Mouse (Mus musculus): Measurements from ENCODE around the gene Cx3cr1. TPM values are rescaled to one million over a fixed set of nuclear protein-coding genes. Genes with fewer than 3 reads are reported as not detected.

Gene Cx3cr1
- polyA plus RNA-seq, 1 experiment from 2014 or later: 7.3 TPM

DNA sequence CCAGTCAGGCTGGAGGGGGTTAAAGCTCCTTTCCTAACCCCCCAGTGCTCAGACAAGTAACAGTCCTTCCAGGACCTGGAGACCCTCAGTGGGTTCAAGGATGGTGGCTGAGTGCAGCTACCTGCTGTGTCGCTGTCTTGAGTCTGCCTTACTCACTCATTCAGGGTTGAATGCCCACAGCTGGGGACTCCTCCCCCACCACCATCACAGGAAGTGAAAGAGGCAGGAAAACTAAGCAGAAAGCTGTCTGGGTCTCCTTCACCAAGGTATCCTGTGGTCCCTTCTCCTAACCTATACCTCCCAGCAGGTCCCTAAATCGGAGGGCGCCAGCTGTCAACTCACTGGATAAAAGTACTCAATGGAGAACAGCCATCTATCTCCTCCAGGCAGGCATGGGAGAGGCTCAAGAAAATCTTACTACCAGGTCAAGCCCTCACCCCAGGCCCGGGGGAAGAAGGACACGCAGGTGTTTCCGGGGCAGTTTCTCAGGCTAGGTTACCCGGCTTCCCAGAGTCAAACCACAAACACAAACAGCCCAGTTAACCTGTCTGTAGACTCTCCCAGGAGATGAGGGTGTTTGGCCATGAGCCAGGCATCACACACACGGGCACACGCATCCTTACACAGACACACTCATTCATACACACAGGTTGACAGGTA, 91.4 kb downstream of the Cx3cr1 start:
- H3K4me2 ChIP-seq: peak overlapping the region; percentile 36; the same call in 1 of the 2 replicates
- no peak overlapping the region for H3K4me3 ChIP-seq (replicated peaks)
- no peaks in the 10 kb centered on the region for H3K9me3 ChIP-seq (replicated peaks)
- no peak overlapping the region for H3K9ac ChIP-seq
- H3K36me3 ChIP-seq: peaks cover 18% of the 10 kb centered on the region
- H3K27ac ChIP-seq: peak overlapping the region; percentile 71
- no peak for ATAC-seq (replicated peaks; ENCODE audit: low FRiP score)
- peaks cover 71% of the 10 kb centered on the region for H3K4me1 ChIP-seq
- WGBS: 35% methylated on average over 9 of the region's 9 CpGs
- no peaks in the 10 kb centered on the region for H3K27me3 ChIP-seq

DNA sequence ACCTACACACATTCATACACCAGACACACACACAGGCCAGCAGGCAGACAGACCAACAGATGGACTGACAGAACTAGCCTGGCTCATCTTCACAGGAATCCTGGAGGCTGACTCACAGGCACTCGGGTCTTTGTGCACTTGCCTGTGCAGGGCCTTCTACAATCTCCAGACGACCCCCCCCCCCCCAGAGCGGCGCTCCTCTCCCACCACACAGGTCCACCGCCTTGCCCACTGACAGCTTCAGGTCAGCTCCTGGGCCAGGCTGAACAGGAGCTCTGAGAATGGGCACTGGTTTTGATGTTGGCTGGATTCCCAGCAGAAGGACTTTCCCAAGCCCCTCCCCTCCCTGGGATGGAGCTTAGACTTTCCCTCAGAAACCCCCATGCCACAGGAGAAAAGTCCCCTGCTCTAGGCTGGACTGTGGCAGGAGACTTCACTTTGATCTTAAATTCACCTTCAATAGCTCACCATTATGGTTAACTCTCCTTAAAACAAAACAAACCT, 92.1 kb downstream of the Cx3cr1 start:
- H3K9me3 ChIP-seq (replicated peaks): no peaks in the 10 kb centered on the region
- peaks cover 25% of the 10 kb centered on the region for H3K36me3 ChIP-seq
- WGBS: 45% methylated on average over 5 of the region's 5 CpGs
- no peak overlapping the region for H3K9ac ChIP-seq
- H3K4me3 ChIP-seq (replicated peaks): no peak overlapping the region
- H3K4me2 ChIP-seq: peak overlapping the region; percentile 36; the same call in 1 of the 2 replicates
- ATAC-seq (replicated peaks; ENCODE audit: low FRiP score): no peak
- H3K4me1 ChIP-seq: peaks cover 65% of the 10 kb centered on the region
- H3K27me3 ChIP-seq: no peaks in the 10 kb centered on the region
- H3K27ac ChIP-seq: peak overlapping the region; percentile 71

DNA sequence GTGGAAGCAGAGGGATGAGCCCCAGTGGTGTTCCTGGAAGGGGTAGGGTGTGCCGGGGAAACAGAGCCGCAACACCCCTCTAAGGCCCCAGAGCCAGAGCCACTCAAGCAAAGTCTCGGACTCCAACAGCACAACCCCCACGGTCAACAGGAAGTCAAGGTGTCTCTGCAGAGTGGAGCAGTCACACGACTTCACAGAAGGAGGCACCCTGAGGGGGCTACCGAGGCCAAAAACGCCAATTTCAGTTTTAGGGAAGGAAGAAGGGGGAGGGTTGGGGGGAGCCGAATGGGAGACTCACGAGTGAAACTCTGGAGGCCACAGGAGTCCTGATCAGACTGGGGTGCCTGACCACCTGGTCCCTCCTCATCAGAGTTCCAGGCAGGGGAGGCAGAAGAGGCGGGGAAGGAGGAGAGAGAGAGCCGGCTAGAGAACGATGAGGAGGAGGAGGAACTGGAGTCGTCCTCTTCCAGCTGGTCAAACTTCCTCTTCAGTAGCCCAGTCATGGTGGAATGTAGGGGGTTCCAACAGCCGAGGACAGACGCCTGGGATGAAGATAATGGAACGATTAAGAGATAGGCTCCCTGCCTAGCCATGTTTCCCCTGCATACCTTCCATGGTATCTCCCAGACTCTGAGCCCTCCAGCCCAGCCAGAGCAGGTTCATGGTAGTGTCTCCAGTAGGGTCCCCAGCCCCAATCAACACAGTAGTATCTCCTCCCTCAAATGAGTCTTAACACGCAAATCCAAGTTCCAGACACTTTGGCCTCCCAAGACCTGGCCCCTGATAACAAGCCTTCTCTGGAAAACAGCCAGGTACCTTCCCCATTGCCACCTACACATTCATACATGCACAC, 92.7 kb downstream of the Cx3cr1 start:
- Histone ChIP-seq H3K36me3 (peaks cover 32% of the 10 kb centered on the region), H3K27me3 (no peaks in the 10 kb centered on the region), H3K4me1 (peaks cover 58% of the 10 kb centered on the region), H3K9ac (no peak overlapping the region), H3K4me3 (replicated peaks) (no peak overlapping the region), H3K4me2 (peak overlapping the region; percentile 37), H3K27ac (peak overlapping the region; percentile 71; the same call in 1 of the 2 replicates), H3K9me3 (replicated peaks) (no peaks in the 10 kb centered on the region)
- ATAC-seq (replicated peaks; ENCODE audit: low FRiP score): no peak
- 27% methylated on average over 17 of the region's 17 CpGs for WGBS

DNA sequence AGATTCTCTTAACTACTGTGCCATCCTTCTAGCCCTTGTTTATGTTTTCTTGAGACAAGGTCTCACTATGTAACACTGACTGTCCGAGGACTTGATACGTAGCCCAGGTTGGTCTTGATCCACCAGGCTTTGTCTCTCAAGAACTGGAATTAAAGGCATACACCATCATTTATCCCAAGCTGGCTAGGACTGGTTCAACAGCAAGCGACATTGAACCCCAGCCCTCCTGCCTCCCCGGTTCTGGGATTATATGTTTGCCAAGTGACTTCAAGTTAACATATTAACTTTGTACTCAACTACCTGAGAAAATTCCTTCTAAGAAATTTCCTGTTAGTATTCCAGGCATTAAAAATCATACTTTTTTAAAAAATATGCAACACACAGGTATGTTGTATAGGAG, 94.4 kb downstream of the Cx3cr1 start:
- Histone ChIP-seq H3K4me3 (replicated peaks) (no peak overlapping the region), H3K4me1 (peaks cover 56% of the 10 kb centered on the region), H3K27ac (no peak overlapping the region), H3K27me3 (no peaks in the 10 kb centered on the region), H3K9me3 (replicated peaks) (no peaks in the 10 kb centered on the region), H3K9ac (no peak overlapping the region), H3K36me3 (peaks cover 41% of the 10 kb centered on the region), H3K4me2 (no peak overlapping the region)
- WGBS: 87% methylated on average over 4 of the region's 4 CpGs
- no peak for ATAC-seq (replicated peaks; ENCODE audit: low FRiP score)

DNA sequence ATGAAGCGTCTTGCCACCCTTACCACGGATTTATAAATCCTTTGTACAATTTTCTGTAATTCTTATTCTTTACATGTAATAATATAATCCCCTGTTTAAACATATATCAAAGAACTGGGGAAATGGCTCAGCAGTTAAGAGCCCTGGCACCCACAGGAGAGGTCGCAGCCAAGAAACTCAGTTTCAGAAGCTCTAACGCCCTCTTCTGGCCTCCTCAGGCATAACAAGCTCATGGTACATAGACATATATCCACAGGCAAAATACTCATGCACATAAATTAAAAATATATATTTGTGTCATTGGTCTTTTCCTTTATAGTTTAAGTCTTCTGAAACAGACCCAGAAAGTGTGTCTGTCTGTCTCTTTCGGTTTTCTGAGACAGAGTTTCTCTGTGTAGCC, 95.1 kb downstream of the Cx3cr1 start:
- ATAC-seq (replicated peaks; ENCODE audit: low FRiP score): no peak
- H3K36me3 ChIP-seq: peaks cover 41% of the 10 kb centered on the region
- H3K9ac ChIP-seq: no peak overlapping the region
- no peaks in the 10 kb centered on the region for H3K9me3 ChIP-seq (replicated peaks)
- H3K27me3 ChIP-seq: no peaks in the 10 kb centered on the region
- no peak overlapping the region for H3K27ac ChIP-seq
- 86% methylated on average over 5 of the region's 5 CpGs for WGBS
- no peak overlapping the region for H3K4me2 ChIP-seq
- H3K4me3 ChIP-seq (replicated peaks): no peak overlapping the region
- H3K4me1 ChIP-seq: peaks cover 53% of the 10 kb centered on the region

DNA sequence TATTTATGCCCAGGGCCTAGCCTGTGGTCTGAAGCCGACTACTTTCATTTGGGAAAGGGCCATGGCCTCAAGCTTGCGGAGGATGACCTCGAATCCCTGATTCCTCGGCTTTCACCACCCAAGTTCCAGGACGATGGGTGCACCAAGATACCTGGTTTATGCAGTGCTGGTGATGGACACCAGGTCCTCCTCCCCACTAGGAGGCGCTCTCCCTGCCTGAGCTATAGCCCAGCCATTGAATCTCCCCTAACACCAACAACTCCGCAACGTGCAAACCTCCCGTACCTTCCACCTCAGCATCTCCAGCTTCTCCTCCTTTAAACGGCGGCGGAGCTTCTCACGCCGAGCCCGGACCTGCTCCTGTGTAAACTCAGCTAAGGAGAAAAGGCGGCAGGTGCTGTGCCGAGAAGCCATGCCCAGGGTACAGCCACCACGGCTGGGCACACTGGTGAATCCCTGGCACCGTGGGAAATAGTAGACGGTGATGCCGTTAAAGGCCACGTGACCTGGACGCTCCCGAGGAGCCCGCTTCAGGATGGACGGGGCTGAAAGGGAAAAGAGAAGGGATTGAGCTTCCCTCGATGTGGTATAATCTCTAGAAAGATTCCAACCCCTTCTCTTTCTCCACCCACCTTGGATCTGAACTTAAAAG, 95.7 kb downstream of the Cx3cr1 start:
- H3K4me2 ChIP-seq: no peak overlapping the region
- H3K9ac ChIP-seq: no peak overlapping the region
- no peak overlapping the region for H3K4me3 ChIP-seq (replicated peaks)
- no peak for ATAC-seq (replicated peaks; ENCODE audit: low FRiP score)
- H3K27ac ChIP-seq: no peak overlapping the region
- H3K27me3 ChIP-seq: no peaks in the 10 kb centered on the region
- H3K9me3 ChIP-seq (replicated peaks): no peaks in the 10 kb centered on the region
- 91% methylated on average over 27 of the region's 27 CpGs for WGBS
- H3K36me3 ChIP-seq: peaks cover 41% of the 10 kb centered on the region
- peaks cover 47% of the 10 kb centered on the region for H3K4me1 ChIP-seq

DNA sequence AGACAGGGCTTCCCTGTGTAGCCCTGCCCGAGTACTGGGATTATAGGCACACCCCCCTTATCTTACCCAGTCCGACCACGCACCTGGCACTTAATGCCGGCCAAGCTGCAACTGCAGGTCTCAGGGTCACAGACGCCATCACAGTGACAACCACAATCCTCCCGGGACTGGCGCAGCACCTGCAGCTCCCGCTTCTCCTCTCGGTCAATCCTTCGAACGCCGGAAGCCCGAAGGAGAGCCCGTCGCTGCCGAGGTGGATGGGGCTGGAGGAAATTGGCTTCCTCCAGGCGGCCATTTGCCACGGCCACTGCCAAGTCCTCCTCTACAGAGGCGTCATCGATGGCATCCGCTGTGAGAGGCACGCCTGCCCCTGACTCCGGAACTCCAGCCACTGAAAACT, 96.4 kb downstream of the Cx3cr1 start:
- no peak overlapping the region for H3K4me2 ChIP-seq
- ATAC-seq (replicated peaks; ENCODE audit: low FRiP score): no peak
- no peak overlapping the region for H3K9ac ChIP-seq
- H3K4me1 ChIP-seq: peaks cover 40% of the 10 kb centered on the region
- H3K9me3 ChIP-seq (replicated peaks): no peaks in the 10 kb centered on the region
- 94% methylated on average over 23 of the region's 23 CpGs for WGBS
- H3K36me3 ChIP-seq: peaks cover 41% of the 10 kb centered on the region
- H3K4me3 ChIP-seq (replicated peaks): no peak overlapping the region
- H3K27ac ChIP-seq: no peak overlapping the region
- no peaks in the 10 kb centered on the region for H3K27me3 ChIP-seq

DNA sequence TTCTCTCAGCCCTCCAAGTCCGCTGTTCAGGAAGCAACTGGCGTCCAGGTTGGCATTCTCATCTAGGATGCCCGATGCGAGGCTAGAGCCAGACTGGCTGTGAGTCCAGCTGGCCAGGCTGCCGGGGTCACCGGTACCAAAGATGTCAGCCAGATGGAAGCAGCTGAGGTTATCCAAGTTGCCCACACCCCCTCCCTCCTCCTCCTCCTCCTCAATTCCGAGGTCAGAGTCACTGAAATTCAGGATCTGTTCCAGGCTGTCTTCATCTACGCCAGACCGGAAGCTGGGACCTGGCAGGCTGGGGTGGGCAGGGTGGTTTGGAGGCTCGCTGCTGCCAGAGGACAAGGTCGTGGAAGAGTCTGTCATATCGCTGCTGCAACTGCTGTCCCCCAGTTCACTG, 97.1 kb downstream of the Cx3cr1 start:
- no peak overlapping the region for H3K4me3 ChIP-seq (replicated peaks)
- H3K27ac ChIP-seq: no peak overlapping the region
- H3K4me2 ChIP-seq: no peak overlapping the region
- H3K4me1 ChIP-seq: peaks cover 33% of the 10 kb centered on the region
- no peak overlapping the region for H3K9ac ChIP-seq
- H3K9me3 ChIP-seq (replicated peaks): no peaks in the 10 kb centered on the region
- 77% methylated on average over 12 of the region's 12 CpGs for WGBS
- no peak for ATAC-seq (replicated peaks; ENCODE audit: low FRiP score)
- H3K36me3 ChIP-seq: peaks cover 41% of the 10 kb centered on the region
- no peaks in the 10 kb centered on the region for H3K27me3 ChIP-seq

DNA sequence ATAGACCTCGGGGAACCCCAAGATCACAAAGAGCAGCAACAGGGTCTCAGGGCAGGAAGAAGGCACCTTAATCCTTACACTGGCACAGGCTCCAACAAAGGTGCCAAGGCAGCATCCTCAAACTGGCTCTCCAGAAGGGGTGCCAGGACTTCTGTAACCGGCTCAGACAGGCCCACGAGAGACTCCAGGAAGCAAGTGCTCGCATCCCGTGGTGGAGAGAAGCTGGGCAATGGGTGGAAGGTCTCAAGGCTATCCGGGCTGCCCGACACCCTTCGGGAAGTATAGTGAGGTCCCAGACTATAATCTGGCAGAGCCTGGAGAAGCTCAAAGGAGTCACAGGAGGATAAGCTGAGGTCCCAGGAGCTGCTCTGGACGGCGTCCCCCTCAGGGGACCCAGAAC, 97.5 kb downstream of the Cx3cr1 start:
- Histone ChIP-seq H3K9ac (no peak overlapping the region), H3K4me3 (replicated peaks) (no peak overlapping the region), H3K27ac (no peak overlapping the region), H3K27me3 (no peaks in the 10 kb centered on the region), H3K4me2 (no peak overlapping the region), H3K9me3 (replicated peaks) (no peaks in the 10 kb centered on the region), H3K36me3 (peaks cover 41% of the 10 kb centered on the region), H3K4me1 (peaks cover 29% of the 10 kb centered on the region)
- WGBS: 94% methylated on average over 10 of the region's 10 CpGs
- ATAC-seq (replicated peaks; ENCODE audit: low FRiP score): no peak

DNA sequence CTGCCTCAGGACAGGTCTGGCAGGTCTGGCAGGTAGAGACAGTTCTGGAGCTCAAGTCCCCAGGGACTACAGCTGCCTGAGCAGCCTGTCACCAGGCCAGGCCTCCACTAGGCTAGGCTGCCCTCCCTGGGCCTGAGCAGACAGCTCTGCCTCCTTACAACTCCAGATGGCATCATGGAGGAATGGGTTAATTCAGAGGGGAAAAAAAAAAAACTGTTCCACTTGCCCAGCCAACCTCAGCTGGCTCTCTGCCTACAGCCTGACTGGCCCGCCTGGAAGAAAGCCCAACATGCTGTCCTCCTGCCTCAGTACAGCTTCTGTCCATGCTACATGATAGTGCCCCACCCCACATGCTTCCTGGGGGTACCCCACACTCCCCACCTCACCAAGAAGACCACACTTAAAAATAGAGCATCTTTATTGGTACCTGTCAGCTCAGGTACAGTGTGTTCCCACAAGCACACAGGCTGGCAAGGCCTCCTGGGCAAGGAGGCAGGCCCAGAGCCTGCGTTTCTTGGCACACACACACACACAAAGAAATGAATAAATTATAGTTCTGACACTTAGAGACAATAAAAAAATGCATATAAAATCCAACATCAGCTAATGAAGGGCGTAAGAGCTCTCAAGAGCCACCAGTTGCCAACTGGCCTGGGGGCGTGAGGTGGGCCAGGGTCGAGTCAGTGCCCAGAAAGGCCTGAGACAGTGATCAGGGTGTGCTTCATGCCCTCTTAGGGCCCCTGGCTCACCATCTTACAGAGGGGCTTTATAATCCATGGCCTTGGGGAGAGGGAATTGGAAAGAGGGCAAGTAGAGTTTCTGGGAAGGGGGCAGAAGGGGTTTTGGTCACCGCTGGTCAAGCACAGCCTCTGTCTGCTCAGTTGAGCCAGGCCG, 98.7 kb downstream of the Cx3cr1 start:
- Histone ChIP-seq H3K27me3 (no peaks in the 10 kb centered on the region), H3K4me3 (replicated peaks) (no peak overlapping the region), H3K4me2 (no peak overlapping the region), H3K4me1 (peaks cover 19% of the 10 kb centered on the region), H3K9me3 (replicated peaks) (no peaks in the 10 kb centered on the region), H3K27ac (peak overlapping the region; percentile 10; the same call in 1 of the 2 replicates), H3K9ac (no peak overlapping the region; the same call in 1 of the 2 replicates), H3K36me3 (peaks cover 41% of the 10 kb centered on the region)
- WGBS: 77% methylated on average over 7 of the region's 7 CpGs
- ATAC-seq (replicated peaks; ENCODE audit: low FRiP score): no peak

DNA sequence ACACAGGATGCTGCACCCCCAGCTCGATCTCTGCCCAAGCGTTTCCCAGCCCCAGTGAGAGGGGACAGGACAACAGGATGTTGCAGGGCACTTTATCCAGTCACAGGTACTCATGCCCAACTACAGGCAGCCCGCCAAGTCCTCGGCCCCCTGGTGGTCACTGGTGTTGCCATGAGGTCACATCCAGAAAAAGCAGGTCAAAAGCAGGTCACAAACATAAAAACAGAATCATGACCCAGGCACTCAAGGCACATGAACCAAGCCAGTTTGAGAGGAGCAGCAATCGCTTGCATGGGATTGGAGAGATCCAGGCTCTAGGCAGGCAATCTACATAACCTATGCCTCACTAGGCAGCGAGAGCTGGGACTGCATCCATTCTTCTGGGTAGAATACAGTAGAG, 99.5 kb downstream of the Cx3cr1 start:
- no peak overlapping the region for H3K9ac ChIP-seq
- 37% methylated on average over 6 of the region's 6 CpGs for WGBS
- peaks cover 40% of the 10 kb centered on the region for H3K36me3 ChIP-seq
- 0 out of 2 replicates have a peak overlapping the region, but pooled peaks have one; percentile 10 for H3K27ac ChIP-seq
- ATAC-seq (replicated peaks; ENCODE audit: low FRiP score): no peak
- no peak overlapping the region for H3K4me2 ChIP-seq
- H3K9me3 ChIP-seq (replicated peaks): no peaks in the 10 kb centered on the region
- peaks cover 19% of the 10 kb centered on the region for H3K4me1 ChIP-seq
- H3K27me3 ChIP-seq: no peaks in the 10 kb centered on the region
- H3K4me3 ChIP-seq (replicated peaks): no peak overlapping the region
